Mouse (Mus musculus) hindlimb bud, embryonic 11.5 days (tissue): ENCODE results near the gene Rap1a.
"Not testable (repeated sequence)": the region's sequence is repeated elsewhere in the genome, so short reads cannot be mapped to it uniquely, and the experiment has no call there.

ENCODE experiments used
- DNase-seq: peaks from one replicate; pipeline ENCODE4 v3.0.0-alpha.2; 2012; ENCODE audit warnings: low read depth, low spot score; ENCODE audit errors: extremely low spot score

The Rap1a gene

DNA sequence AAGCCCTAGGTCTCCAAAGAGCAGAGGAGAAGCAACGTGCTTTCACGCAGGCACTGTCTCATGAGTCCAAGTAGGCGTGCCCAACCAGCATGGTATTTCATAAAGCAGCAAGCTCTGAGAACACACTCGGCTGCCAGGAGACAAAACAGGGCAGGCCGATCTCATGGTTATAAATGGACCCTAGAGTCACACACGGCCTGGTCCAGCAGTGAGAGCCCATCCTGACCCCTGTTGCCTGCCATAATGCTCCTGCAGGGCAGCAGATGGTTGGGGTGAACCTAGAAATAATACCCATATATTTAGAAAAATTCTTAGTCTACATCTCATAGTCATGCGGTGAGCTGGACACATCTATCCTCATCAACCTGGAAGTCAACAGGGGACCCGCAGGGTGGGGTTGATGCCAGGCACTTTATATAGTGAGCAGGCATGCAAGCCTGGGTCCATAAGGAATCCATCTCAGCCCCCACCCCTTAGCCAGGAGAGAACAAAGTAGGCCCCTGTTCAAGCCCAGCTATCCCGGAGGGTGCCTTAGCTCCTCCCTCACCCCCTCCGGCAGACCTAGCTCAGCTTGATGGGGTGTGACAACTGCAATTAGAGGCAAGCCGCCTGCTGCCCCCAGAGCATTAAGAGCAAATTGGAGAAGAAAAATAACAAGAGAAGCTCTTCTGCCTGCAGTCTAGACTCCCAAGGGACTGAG is 83.1 kb downstream of the Rap1a start:
- DNase-seq = no peak

DNA sequence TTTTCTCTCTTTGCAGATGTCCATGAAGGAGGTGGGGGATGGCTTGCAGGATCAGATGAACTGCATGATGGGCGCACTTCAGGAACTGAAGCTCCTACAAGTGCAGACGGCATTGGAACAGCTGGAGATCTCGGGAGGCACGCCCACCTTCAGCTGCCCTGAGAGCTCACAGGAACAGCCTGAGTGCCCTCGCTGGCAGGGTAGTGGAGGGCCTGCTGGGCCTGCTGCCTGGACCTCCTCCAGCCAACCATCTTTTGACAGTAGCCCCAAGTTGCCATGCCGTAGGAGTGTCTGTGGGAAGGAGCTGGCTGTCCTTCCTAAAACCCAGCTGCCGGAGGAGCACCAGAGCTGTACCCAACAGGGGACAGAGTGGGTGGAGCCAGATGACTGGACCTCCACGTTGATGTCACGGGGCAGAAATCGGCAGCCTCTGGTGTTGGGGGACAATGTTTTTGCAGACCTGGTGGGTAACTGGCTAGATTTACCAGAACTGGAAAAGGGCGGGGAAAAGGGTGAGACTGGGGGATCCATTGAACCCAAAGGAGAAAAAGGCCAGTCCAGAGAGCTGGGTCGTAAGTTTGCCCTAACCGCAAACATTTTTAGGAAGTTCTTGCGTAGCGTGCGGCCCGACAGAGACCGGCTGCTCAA is 84.7 kb downstream of the Rap1a start:
- DNase-seq = no peak

DNA sequence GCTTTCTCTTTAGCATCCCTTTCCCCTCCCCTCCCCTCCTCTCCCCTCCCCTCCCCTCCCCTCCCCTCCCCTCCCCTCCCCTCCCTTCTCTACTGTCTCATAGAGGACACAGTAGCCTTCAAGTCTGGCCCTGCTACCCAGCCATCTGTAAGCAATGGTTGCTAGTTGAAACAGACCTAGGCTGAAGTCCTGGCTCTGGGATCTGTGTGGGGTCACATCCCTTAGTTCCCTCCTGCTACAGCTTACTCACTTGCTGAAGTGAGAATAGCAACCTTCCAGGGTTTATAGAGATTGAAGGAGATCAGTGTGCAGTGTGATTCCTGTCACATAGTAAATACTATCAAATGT is 86.3 kb downstream of the Rap1a start:
- DNase-seq = no peak

DNA sequence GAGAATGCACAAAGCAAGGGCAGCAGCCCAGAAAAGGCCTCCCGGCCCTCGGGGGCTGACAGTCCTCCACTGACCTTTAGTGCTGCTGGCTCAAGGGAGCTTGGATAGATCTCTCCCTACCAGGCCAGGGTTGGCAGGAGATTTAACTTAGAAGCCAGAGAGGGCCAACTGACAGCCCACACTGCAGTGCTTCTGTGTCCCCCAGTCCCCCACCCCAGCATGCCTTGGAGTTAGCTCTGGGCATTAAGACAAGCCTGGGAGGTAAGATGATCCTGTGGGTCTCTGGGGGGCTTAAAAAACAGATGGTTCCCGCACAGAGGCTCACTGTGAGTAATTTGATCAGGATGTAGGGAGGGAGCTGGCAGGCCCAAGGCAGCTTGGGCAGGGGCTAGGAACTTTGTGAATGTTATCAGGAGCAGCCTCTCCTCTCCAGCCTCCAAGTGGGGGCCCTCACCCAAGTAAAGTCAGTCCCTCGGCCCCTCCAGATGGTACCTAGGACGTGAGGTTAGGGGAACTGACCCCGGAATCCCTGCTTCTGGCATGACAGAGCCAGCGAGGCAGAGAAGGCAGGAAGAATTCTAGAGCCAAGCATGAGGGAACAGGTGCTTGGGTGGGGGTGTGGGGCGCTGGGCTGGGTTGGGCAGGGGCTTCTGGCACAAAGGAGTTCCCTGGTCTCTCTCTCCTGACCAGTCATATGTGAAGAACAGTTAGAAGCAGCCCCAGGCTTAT is 86.9 kb downstream of the Rap1a start:
- DNase-seq = no peak

DNA sequence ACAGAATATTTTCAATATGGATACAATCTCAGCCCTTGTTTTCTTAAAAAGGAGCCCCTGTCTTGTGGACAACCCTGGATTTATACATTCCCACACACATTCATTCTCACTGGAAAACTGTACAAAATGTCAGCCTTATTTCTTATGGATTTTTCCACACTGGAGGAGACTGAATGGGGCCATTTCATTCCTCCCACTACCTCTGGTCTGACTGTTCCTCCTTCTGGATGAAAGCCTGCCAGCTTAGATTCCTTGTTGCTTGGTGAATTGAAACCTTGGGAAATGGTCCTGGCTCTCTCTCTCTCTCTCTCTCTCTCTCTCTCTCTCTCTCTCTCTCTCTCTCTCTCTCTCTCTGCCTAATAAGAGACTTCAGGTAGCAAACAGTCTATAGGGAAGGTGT is 88.3 kb downstream of the Rap1a start:
- no peak for DNase-seq

DNA sequence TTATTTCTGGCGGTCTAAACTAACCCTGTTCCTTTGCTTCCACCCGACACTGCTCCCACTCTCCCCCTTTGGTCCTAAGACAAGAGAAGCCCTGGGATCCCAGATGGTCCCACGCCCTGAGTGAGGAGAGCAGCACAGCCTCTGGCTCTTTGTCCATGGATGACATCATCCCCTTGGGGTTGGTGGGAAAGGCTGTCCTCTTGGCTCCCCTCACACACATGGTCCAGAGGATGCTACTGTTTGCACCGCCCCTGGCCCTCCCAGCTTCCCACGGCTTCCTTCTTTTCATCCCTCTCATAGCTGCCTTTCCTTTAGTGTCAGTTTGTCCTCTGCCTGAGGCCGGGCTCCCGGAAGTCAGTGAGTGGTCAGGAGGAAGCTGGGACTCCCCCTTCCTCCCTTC is 89.4 kb downstream of the Rap1a start:
- DNase-seq = no peak

DNA sequence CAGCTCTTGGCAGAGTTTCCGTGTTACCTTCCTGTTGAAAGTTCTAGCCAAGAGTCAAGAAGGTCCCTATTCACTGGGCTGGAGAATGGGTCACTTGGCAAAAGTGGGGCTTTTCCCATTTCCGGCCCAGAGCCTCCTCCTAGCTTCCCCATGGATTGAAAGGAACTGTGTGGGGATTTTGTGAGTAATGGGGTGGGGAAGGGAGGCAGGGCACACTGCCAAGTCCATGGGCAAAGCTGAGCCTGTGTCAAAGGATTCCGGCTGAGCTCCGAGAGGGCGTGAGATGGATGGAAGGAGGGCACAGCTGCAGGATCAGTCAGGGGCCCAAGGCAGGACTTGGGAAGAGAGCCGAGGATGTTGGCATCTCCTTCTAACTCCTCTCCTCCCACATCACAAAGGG is 90.9 kb downstream of the Rap1a start:
- DNase-seq = no peak

DNA sequence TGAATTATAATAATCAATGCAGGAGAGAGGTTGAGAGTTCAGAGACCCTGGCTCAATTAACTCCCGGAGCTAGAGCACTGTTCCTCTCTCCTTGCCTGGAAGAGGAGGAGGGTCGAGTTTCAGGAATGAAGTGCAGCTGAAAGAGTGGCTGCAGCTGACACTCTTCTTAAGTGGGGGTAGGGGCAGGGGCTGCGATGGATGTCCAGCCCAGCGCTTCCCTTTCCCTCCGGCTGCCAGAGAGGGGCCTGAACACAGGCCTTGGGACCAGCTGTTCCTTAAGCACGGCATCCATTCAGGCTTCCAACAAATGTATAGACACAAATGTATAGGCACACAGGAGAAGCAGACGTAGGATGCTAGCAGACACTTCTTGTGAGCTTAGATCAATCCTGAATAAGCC is 93.5 kb downstream of the Rap1a start:
- no peak for DNase-seq

DNA sequence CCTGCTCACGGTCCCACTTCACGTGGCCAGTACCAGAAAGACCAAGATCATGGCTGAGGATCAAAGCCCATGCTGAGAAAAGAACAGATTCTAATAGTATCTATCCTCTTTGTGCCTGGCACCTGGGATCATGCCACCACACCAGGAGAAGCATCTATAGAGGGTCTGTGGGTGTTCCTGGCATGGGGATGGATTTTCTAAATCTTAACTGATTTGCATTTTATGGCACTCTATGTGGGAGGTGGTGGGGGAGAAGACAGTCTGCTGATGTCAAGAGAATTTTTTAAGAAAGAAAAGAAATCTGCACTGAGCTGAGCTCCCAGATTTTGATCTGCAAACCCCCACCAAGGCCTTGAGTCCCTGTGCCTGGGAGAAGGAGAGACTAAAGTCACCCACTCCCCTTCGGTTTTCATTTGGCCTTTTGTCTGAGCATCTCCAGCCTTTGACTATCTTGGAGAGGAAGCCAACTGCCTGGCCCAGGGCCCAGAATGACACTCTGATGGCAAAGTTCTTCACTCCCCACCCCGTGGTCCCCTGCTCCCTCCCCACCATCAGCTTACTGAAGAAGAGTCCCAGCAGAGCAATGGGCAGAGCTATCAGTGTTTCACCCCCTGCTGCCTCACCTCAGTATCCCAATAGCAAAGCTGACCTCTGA is 94.6 kb downstream of the Rap1a start:
- no peak for DNase-seq

DNA sequence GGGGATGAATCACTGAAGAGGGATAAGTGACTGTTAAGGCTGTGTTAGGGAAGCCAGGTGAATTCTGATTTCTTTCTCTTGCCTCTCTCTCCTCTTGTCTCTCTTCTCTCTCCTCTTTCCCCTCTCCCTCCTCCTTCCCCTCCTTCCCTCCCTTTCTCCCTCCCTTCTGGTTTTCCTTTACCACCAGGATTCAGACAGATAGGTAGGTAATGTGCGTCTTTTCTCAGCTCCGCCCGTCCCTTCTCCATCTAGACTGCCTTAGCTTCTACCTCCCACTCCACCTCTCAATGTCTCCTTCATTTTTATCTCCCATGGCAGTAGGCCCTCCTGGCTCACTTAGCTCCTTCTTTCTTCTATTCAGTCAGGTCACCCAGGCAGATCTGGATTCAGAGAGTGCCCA is 95.6 kb downstream of the Rap1a start:
- no peak for DNase-seq

DNA sequence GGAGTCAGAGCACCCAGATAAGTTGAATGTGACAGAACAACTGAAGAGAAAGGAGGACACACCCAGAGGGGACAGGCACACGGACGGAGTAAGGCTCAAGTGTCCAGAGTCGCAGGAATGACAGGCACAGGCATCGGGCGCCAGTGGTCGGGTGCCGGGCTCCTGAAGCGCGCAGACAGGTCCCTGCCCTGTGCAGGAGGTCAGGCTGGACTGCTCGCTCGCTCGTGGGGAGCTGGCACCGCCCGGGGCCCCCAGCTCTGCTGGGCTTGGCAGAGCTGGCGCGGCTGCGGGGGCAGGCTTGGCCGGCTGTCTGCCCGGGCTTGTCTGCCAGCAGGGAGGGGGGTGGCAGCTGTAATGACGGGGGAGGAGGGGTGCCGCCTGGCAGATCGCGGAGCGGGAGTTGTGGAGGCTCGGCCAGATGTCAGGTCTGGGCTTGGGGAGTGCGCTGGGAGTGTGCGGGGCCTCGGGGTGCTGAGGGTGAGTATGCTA is 96.0 kb downstream of the Rap1a start:
- no peak for DNase-seq

DNA sequence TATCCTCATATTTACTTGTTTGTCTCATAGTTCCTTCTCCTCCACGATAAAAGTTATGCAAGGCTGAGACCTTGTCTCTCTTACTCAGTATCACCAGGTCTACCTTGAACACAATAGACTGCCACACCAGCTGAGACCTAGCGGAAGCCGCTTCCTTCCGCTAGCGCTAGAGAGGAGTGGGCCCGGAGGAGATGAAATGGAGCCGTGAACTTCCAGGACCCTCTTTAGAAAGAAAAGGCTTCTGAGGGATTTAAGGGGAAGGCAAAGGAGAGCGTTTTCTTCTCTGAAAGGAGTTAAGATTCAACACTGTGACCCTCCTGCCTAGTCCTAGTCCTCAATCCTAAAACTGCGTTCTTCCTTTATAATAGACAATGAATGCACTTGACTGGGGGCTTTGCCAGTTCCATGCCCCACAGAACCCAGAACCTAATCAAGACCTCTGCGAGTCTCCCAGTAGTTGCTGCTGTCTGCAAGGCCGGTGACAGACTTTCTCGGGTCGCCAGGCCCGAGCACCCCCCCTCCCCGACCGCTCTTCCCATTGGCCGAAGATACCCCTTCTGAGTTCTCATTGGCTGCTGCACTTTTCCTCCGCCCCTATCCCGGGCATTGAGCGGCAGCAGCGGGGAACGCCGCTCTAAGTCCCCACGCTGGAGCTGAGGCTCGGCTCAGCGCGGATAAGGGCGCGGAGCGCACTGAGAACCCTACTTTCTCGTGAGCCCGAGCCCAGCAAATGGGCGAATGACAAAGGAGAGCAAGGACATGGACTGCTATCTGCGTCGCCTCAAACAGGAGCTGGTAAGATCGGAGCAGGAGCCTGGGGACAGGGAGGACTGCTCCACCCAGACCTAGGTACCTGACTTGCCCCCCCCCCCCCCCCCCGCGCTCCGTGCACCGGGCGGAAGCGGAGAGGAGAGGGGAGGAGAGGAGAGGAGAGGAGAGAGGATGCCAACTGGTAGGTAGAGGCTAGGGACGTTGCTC is 96.8 kb downstream of the Rap1a start, which contains the start of gene Inka2:
TSS of gene Inka2 (plus strand) at position 569 of the 978 bp plus-strand sequence.
- DNase-seq = peak; percentile 63

DNA sequence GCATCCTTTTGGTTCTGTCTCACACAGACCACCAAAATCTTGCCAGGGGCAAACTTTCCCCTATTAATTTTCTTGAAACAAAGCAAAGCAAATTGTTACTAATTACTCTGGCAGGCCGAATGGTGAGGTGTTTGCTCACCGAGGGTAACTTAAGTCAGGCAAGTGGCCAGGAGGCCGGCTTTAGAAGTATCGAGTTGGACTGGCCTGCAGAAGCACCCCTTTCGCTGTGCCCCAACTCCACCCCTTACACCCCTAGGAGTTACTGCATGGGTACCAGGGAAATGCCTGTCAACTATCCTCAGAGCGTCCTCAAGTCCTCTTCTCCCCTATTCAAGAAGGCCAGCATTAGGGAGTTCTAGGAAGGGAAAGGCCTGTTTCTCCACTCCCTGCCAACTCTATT is 97.6 kb downstream of the Rap1a start:
- no peak for DNase-seq

DNA sequence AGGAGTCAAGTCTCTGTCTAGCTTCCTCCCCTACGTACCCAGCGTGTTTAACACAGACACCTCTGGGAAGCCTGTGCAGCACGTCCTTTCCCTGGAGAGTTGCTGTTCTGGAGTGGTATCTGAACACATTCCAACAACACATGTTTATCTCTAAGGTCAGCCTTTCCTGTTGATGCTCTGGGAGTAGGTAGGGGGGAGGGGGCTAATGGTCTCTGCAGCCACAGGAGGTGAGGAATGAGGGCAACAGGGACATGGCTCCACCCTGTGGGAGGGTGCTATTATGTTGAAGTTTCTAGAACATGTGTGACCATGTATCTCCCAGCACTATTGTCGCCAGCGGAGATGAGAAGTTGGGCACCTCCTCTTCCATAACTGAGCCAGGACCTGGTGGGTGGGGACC is 99.7 kb downstream of the Rap1a start:
- no peak for DNase-seq

DNA sequence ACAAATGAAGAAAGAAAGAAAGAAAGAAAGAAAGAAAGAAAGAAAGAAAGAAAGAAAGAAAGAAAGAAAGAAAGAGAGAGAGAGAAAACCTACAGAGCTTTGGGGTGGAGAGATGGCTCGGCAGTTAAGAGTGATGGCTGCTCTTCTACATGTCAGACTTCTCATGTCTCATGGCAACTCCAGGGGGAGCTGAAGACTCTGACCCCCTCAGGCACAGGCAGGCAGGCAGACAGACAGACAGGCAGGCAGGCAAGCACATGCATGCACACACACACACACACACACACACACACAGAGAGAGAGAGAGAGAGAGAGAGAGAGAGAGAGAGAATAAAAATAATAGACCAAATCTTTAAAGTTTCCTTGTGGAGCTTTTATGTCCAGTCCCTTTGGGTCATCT is 100.3 kb downstream of the Rap1a start:
- DNase-seq = not testable (repeated sequence)

DNA sequence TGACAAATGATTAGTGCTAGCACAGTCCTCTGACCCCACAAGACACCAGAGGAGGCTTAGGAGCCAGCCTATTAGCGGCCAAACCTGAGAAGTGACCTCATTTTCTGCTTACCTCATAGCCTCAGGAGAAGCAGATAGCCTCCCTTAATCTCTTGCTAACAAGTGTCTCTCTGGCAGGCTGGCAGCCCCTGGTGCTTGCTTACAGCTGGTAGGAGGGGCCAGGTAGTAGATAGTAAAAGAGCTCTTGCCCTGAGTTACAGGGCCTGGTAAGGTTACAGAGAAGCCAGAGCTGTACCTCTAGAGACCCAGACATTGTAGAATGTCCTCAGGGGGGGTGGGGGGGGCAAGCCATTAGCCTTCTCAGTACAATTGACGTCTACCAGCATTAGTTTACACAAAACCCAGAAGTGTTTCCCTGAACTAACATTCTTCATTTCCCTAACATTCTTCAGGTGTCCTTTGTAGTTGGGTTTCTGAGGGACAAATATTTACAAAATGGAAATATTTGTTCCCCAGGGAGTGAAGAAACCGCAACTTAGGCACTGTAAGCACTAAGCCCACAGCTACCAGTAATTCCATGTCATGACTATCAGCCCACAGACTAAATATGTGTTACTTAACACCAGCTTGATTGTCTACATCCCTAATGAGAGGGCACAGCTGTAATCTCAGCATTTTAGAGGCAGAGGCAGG is 101.7 kb downstream of the Rap1a start:
- no peak for DNase-seq

DNA sequence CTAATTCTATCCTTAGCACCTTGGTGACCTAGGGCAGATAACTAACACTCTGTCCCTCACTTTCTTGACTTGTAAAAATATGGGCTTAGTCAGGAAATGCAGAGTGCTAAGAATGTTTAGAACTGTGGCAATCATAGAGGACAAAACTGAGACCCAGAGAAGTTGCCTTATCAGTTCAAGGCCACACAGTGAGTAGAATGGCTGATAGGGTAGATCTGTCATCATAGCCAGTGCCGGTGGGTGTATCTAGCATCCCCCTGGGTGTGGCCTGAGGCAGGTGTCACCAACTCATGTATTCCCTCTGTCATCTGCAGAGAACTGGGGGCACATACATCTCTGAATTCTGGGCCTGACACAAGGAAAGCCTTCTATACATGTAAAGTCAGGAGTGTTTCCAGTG is 102.8 kb downstream of the Rap1a start:
- no peak for DNase-seq

DNA sequence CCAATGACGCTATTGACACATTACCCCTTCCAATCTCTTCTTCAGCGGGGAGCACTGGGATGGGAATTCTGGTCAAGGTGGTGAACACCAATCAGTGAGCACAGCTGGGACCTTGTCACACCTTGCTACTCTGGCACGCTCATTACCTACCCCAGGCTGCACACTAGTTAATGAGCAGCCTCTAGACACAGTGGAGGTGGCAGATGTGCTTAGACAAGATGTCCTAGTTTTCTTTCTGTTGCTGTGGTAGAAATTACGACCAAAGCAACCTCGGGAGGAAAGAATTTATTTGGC is 104.0 kb downstream of the Rap1a start:
- no peak for DNase-seq

DNA sequence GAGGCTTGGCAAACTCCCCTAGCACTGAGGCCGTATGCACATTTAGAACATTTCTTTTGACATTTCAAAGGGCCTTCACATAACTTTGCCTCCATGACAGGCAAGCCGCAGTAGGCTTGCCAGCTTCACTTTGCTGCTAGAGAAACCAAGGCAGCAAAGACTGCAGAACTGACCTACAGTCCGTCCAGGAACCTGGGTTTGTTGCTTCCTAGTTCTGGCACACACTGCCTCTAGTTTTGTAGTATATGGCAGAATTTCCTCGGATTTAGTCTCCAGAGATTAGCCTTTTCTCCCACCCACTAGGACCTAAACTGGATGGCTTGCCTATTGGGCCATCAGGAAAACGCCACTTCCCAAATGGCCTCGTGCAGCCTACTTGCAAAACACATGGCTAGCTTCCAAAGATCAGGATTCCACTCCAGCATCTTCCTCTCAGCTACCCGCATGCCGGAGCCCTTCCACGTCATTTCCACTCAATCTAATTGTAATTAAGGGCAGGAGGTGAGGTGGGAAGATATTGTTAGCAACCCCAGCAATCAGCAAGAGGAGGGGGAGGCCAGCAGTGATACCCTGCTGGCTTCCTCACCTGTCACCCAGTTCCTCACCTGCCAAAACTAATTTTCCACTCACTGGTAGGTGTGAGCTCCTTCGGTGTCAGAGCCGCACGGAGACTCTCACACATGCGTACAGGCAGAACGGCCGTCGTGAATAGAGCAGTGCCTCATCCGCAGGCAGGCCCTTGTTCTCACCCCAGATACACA is 104.6 kb downstream of the Rap1a start:
- no peak for DNase-seq
